Mouse (Mus musculus): Measurements from ENCODE around the gene Gm21762.
"Not testable (repeated sequence)": the region's sequence is repeated elsewhere in the genome, so short reads cannot be mapped to it uniquely, and the experiment has no call there.

- not testable (repeated sequence) for TF ChIP-seq CTCF (IDR thresholded peaks at IDR 0.05; ENCODE audit: low read depth); EP300 (optimal IDR thresholded peaks at IDR 0.05)
Observed at GRCm38 (mm10) chr13:120238811-120239210, 23.1 kb upstream of the Gm21762 start, which contains the start of gene Gm21731.

Data from stomach, postnatal 0 days (tissue).